Mouse (Mus musculus) heart, postnatal 25 days (tissue): ENCODE measurements around the gene Cherp. TPM values are rescaled to one million over a fixed set of nuclear protein-coding genes. Genes with fewer than 3 reads are reported as not detected.
A peak's percentile ranks its signal among the peaks of the same experiment; 100 is the strongest.

Experiments
- DNase-seq: peaks from one replicate; pipeline ENCODE4 v3.0.0; 2022; ENCODE audit warnings: low spot score
- intact Hi-C: fragments of 180-260 bp; cut with DNase I; formaldehyde crosslinking; loops from one replicate; pipeline ENCODE4 v1.15.1; 2025
- total RNA-seq, 2 experiments: library from RNA; stranded (reverse); gene quantifications; 2 replicates each; pipeline ENCODE4 v1.2.3; 2021

The Cherp gene
- total RNA-seq: 10 to 100 TPM; 33.5 to 35.2 TPM

DNA sequence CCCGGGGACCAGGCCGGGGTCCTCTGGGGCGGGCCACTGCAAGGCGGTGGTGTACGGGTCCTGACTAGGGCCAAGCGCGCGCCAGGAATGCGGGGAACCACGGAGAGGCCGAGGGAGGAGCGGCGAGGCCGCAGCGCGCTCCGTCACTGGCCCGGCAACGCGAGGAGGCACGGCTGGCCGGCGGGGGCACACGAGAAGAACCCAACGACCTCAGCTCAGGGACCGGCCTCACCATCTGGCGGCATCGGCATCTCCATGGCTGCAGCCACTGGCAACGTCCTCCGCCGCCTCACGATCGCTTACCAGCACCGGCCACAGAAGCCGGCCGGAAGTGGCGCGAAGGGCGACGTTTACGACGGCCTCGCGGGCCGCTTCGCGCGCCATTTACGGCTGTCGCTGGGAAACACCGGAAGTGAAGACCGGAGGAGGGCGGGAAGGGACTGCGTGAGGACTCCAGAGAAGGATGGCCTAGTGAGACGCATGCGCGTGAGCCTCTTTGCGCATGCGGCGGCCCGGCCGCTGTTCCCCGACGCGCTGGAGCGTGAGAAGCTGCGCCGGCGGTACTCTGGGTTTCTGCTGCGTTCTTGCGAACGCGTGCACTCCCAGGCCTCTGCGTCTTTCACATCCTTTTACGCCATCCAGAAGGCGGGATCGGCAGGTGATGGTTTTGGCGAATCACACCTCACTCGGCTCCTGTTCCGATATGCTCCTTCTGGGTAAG is at the start of gene Cherp:
TSS of gene Cherp (minus strand) at position 401 of the 721 bp plus-strand sequence.
- DNase-seq: peak; percentile 96
- intact Hi-C loops: loop anchor here (1.0 to 10.0 kb wide), 2 partner anchors 17 to 230 kb away; partner anchors contain the start of genes Ap1m1 and Slc35e1

GRCm38 (mm10) chr8:72521888-72522287 is 46.9 kb upstream of the Cherp start:
- intact Hi-C loops: no loop called here

GRCm38 (mm10) chr8:72517421-72517988 is 42.5 kb upstream of the Cherp start:
- DNase-seq: no peak
- intact Hi-C loops: no loop called here

More at GRCm38 (mm10) chr8:72521888-72522287, 46.9 kb upstream of the Cherp start:
- no peak for DNase-seq

DNA sequence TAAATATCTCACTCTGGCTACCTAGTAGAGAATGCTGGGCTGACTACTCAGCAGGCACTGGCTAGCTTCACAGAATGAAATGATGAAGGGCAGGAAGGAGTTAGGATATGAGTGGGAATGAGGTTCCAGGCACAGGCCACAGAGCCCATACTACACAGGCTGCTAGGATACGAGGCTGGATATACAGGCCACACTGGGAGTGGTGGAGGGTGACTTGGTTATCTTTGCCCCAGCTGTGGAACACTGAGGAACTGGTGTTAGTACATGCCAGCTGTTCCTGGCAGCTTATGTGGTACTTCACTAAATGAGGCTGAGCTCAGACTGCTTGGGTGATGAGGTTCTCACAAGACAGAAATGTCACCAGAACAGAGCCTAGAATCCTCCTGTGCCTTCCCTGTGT is 38.1 kb upstream of the Cherp start:
- intact Hi-C loops: no loop called here
- no peak for DNase-seq

DNA sequence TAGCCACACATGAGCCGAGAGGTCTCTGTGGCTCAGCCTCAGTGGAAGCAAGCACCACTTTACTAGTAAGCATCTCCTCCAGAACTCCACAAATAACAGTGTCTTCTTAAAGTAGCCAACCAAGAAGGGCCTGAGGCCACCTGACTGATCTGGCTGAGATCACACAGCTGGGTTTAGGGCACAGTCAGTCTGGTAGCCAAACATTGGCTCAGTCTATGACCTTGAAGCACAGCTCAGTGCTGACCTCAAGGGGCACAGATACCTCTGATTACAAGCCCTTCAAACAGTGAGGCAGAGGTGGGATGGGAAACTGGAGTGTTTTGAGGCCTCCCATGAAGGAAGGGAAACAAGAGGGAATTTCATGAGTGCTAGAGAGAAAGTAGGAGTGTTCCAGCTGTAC is 37.6 kb upstream of the Cherp start:
- DNase-seq: no peak
- intact Hi-C loops: no loop called here

- intact Hi-C loops: no loop called here
- DNase-seq: no peak
These were observed 32.5 kb upstream of the Cherp start for GRCm38 (mm10) chr8:72507505-72507904.

DNA sequence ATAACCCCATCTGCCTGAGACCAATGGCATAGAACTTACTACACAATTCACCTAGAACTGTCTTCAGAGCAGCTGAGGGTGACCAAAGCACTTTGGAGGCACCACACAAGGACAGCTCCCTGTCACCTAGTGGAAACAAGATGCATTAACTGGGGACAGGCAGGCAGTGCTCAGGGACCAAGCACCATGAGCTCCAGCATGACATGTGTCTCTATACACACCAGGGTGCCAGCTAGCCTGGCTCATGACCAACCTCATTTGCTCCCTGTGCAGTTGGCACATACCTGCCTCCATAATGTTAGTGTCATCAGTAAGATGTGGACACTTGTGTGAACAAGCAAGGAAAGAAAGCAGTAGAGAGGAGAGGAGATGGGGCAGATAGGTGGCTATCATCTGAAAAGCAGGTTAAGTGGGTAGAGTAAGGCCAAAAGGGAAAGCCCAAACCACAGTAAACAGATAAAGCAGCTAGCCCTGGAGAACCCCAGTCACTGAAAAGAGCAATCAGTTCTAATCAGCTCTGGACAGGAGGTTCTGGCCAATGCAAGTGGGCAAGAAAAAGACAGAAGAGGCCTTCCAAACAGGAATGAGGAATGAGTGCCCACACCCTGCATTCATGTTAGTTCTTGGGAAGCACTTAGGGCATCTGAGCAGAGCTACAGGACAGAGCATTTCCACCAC is 29.8 kb upstream of the Cherp start:
- no peak for DNase-seq
- intact Hi-C loops: no loop called here

DNA sequence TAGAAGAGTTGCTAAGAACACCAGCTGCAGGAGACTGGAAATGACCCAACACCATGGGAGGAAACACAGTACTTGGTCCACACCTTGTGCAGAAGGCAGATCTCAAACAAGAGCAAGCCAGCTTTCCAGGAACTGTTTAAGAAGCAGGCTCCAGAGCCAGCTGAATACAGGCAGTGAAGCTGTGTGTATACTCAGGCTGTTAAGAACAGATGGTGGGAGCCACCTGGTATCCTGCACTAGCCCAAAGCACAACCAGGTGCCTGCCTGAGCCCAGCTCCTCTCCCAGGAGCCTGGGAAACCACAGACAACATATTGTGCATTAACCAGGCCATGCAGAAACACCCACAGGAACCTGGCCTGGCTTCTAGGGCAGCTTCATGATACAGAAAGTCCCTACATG is 29.1 kb upstream of the Cherp start:
- intact Hi-C loops: no loop called here
- DNase-seq: no peak

DNA sequence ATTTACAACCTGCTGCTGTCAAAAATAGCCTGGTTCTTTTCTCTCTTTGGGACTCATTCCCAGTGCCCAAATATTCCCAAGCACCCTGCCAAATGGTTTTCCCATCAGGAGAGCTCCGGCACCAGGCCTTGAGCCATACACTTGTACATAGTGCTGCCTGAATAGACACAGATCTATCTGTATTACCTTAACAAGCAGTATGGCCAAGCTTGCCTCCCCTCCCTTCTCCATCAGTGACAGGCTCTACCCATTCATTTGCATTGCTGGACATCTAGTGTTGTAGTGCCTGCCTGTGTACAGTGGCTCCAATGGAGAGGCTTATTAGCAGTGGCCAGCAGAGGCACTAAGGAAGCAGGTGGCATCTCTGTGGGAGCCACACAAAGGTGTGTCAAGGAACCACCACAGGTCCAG is 25.5 kb upstream of the Cherp start:
- intact Hi-C loops: no loop called here
- DNase-seq: no peak

GRCm38 (mm10) chr8:72499521-72500284 is 24.7 kb upstream of the Cherp start:
- peak; percentile 36 for DNase-seq
- intact Hi-C loops: no loop called here

- no peak for DNase-seq
- intact Hi-C loops: no loop called here
These were observed 23.5 kb upstream of the Cherp start for GRCm38 (mm10) chr8:72498527-72498926.

DNA sequence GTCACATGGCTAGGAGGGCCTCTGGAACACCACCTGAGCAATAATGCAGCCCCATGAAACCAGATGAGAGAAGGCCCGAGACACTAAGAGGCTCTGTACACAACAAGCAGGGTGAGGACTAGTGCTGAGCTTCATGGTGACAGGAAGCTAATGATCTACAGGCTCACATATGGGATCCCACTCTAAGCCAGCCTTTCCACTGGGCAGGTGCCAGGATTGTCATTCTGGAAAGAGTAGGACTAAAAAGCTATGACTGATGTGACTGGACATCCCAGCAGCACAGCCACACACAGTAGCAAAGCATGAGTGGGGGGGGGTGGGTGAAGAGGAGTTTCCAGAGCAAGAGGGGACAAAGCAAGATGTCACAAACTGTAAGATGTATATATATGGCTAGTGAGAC is 22.9 kb upstream of the Cherp start:
- DNase-seq: no peak
- intact Hi-C loops: no loop called here

- DNase-seq: no peak
- intact Hi-C loops: no loop called here
These were observed 21.2 kb upstream of the Cherp start for GRCm38 (mm10) chr8:72496217-72496616.

GRCm38 (mm10) chr8:72495411-72496111 is 20.5 kb upstream of the Cherp start:
- intact Hi-C loops: loop anchor here (2.0 kb wide), 1 partner anchor 77 kb away; the partner anchor contains the start of gene Tmem38a
- DNase-seq: no peak

GRCm38 (mm10) chr8:72493381-72493780 is 18.4 kb upstream of the Cherp start:
- no peak for DNase-seq
- intact Hi-C loops: no loop called here

- intact Hi-C loops: loop anchor here (1.0 kb wide), 2 partner anchors 17 to 56 kb away; partner anchors contain the start of genes Cherp and Med26
- peak; percentile 99 for DNase-seq
These were observed 17.6 kb upstream of the Cherp start for GRCm38 (mm10) chr8:72492622-72493081.

GRCm38 (mm10) chr8:72491680-72492621 is 16.9 kb upstream of the Cherp start, which contains the start of gene Slc35e1:
Slc35e1 (minus strand) TSS chr8:72492614.
- no peak for DNase-seq
- intact Hi-C loops: loop anchor here (1.0 kb wide), 2 partner anchors 17 to 56 kb away; partner anchors contain the start of genes Cherp and Med26

DNA sequence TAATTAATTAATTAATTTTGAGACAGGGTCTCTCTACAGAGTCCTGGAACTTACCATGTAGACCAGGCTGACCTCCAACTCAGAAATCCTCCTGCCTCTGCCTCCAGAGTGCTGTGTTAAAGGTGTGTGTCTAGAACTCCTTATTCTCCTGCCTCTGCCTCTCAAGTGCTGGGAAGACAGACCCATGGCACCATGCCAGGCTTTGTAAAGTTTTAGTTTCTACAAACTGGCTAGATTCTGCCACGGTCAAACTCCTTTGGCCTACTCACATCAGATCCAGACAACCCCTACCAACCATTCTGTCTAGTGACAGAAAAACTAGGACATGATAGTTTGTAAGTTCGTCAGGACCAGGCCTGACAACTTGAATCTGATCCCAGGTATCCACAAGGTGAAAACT is 16.0 kb upstream of the Cherp start:
- DNase-seq: no peak
- intact Hi-C loops: no loop called here
